Mouse (Mus musculus) left cerebral cortex, postnatal 4 days (tissue): ENCODE measurements at regions not wholly inside any gene's neighbourhood (a gene's known extent, or its start where the extent isn't known, plus 50 kb on each side); places are given as distances from the start of the nearest gene placed in this dataset.
"Not testable (repeated sequence)": the region's sequence is repeated elsewhere in the genome, so short reads cannot be mapped to it uniquely, and the experiment has no call there.

Experiments
- DNase-seq: peaks from one replicate; pipeline ENCODE4 v3.0.0-alpha.2; 2022
- intact Hi-C: fragments of 180-260 bp; cut with DNase I; formaldehyde crosslinking; loops from one replicate; pipeline ENCODE4 v1.15.1; 2025

GRCm38 (mm10) chr5:18502831-18503230, 142.7 kb upstream of the Gnai1 start:
- intact Hi-C loops: no loop called here
- DNase-seq: no peak

- DNase-seq: no peak
- intact Hi-C loops: no loop called here
Measured at GRCm38 (mm10) chr5:18494305-18494704, 134.2 kb upstream of the Gnai1 start.

- no peak for DNase-seq
- intact Hi-C loops: no loop called here
Measured at GRCm38 (mm10) chr5:18489709-18490108, 129.6 kb upstream of the Gnai1 start.

- no peak for DNase-seq
- intact Hi-C loops: no loop called here
Measured at GRCm38 (mm10) chr5:18487076-18487772, 127.1 kb upstream of the Gnai1 start.

GRCm38 (mm10) chr5:18484376-18484775, 124.2 kb upstream of the Gnai1 start:
- no peak for DNase-seq
- intact Hi-C loops: no loop called here

GRCm38 (mm10) chr5:18478420-18478819, 118.3 kb upstream of the Gnai1 start:
- intact Hi-C loops: no loop called here
- no peak for DNase-seq

- no peak for DNase-seq
- intact Hi-C loops: no loop called here
Measured at GRCm38 (mm10) chr5:18477372-18478017, 117.3 kb upstream of the Gnai1 start.

GRCm38 (mm10) chr5:18472114-18472513, 112.0 kb upstream of the Gnai1 start:
- DNase-seq: no peak
- intact Hi-C loops: loop anchor here (5.0 kb wide), 1 partner anchor 930 kb away; no protein-coding TSS in a partner anchor

- intact Hi-C loops: no loop called here
- DNase-seq: no peak
Measured at GRCm38 (mm10) chr5:18457771-18458170, 97.6 kb upstream of the Gnai1 start.

- intact Hi-C loops: no loop called here
- DNase-seq: no peak
Measured at GRCm38 (mm10) chr5:18456196-18456595, 96.0 kb upstream of the Gnai1 start.

GRCm38 (mm10) chr5:18452871-18453757, 93.0 kb upstream of the Gnai1 start:
- DNase-seq, intact Hi-C loops: not testable (repeated sequence)

- intact Hi-C loops: loop anchor here (5.0 to 10.0 kb wide), 2 partner anchors 427 to 634 kb away; no protein-coding TSS in a partner anchor
- no peak for DNase-seq
Measured at GRCm38 (mm10) chr5:18449261-18449660, 89.1 kb upstream of the Gnai1 start.

- intact Hi-C loops: loop anchor here (5.0 to 10.0 kb wide), 2 partner anchors 426 to 633 kb away; no protein-coding TSS in a partner anchor
- DNase-seq: no peak
Measured at GRCm38 (mm10) chr5:18448330-18448670, 88.1 kb upstream of the Gnai1 start.

GRCm38 (mm10) chr5:18447665-18448329, 87.6 kb upstream of the Gnai1 start:
- DNase-seq: no peak
- intact Hi-C loops: loop anchor here (5.0 to 10.0 kb wide), 2 partner anchors 425 to 633 kb away; no protein-coding TSS in a partner anchor

GRCm38 (mm10) chr5:18445969-18446368, 85.8 kb upstream of the Gnai1 start:
- DNase-seq: peak; percentile 68
- intact Hi-C loops: loop anchor here (1.0 to 10.0 kb wide), 4 partner anchors 84 to 631 kb away; no protein-coding TSS in a partner anchor

- DNase-seq: no peak
- intact Hi-C loops: loop anchor here (10.0 kb wide), 1 partner anchor 625 kb away; no protein-coding TSS in a partner anchor
Measured at GRCm38 (mm10) chr5:18439986-18440385, 79.8 kb upstream of the Gnai1 start.

GRCm38 (mm10) chr5:18439281-18439680, 79.1 kb upstream of the Gnai1 start:
- intact Hi-C loops: no loop called here
- no peak for DNase-seq

- intact Hi-C loops: no loop called here
- DNase-seq: no peak
Measured at GRCm38 (mm10) chr5:18436099-18436748, 76.1 kb upstream of the Gnai1 start.

- intact Hi-C loops: no loop called here
- DNase-seq: no peak
Measured at GRCm38 (mm10) chr5:18434245-18434644, 74.1 kb upstream of the Gnai1 start.

- DNase-seq: no peak
Measured at GRCm38 (mm10) chr5:18433287-18433686, 73.1 kb upstream of the Gnai1 start.

More at GRCm38 (mm10) chr5:18433287-18433686, 73.1 kb upstream of the Gnai1 start:
- intact Hi-C loops: no loop called here
